Mouse (Mus musculus) urinary bladder, postnatal 25 days (tissue): ENCODE measurements around the gene Erbb3.
"Not testable (repeated sequence)": the region's sequence is repeated elsewhere in the genome, so short reads cannot be mapped to it uniquely, and the experiment has no call there.

Source experiments
- DNase-seq: peaks from one replicate; pipeline ENCODE4 v3.0.0; 2022; ENCODE audit warnings: low spot score

Erbb3 gene

GRCm38 (mm10) chr10:128589464-128590192 is at the start of gene Erbb3:
Gene Erbb3 (minus strand): TSS chr10:128589652.
- DNase-seq = peak; percentile 64

DNA sequence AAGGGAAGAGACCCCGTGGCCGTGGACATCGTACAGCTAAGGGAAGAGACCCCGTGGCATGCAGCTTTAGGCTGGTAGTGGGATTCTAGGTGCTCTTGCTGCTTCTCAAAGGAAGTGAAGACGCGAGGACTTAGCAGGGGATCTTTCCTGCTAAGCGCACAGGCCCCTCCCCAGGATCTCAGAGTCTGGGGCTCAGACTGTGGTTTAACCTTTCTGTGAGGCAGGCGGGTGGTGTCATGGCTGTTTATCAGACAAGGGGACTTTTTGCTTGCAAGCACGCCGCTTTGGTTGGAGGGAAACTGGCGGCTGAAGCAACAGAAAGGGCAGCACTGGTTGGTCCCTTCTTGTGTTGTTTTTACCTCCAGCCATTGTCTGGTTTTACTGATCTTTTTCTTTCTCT is 47.6 kb upstream of the Erbb3 start:
- no peak for DNase-seq

GRCm38 (mm10) chr10:128636561-128636960 is 47.1 kb upstream of the Erbb3 start:
- DNase-seq = no peak

DNA sequence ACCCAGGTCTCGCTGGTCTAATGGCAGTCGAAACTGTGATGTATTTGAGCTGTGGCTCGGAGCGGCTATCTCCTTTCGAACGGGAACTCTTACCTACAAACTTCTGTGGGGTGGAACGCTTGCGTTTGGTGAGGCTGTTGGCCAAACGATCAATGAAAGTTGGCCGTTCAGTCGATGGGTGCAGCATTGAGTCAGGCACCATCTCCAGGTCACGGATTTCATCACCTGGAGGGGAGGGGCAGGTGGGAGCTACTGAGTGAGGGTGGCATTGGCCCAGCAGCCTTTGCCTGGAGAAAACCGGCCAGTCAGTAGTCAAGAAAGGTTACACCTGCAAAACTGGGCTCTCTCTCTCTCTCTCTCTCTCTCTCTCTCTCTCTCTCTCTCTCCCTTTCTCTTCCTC is 46.2 kb upstream of the Erbb3 start:
- no peak for DNase-seq

GRCm38 (mm10) chr10:128631571-128631970 is 42.1 kb upstream of the Erbb3 start:
- no peak for DNase-seq

GRCm38 (mm10) chr10:128630306-128630705 is 40.9 kb upstream of the Erbb3 start:
- not testable (repeated sequence) for DNase-seq

GRCm38 (mm10) chr10:128629746-128630145 is 40.3 kb upstream of the Erbb3 start:
- no peak for DNase-seq

DNA sequence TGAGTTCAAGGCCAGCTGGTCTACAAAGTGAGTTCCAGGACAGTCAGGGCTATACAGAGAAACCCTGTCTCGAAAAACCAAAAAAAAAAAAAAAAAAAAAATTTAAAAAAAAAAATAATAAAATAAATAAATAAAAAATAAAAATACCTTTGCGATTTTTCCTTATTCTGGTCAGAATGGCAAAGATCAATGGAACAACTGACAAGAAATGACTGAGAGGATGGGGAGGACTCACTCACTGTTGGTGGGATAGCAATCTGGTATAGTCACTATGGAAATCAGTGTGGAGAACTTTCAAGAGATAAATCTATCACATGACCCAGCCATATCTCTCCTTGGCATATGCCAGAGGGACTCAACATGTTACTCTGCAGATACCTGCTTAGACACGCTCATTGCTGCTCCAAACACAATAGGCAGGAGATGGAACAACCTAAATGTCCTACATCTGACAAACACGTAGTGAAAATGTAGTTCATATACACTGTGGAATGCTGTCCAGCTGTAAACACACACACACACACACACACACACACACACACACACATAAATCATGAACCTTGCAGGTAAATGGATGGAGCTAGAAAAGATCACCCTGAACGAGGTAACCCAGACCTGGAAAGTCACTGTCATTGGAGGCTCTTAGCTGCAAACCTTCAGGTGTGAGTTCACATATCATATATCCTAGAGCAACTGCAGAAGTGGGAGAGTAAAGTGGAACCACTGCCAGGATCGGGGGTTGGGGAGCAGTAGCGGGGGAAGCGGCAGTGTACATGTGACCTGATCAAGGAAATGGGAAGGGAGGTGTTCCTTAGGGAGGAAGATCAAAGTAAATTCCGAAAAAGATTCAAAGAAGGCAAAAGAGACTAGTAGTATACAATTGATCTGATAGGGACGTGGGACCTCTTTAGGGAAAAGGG is 38.2 kb upstream of the Erbb3 start:
- DNase-seq = no peak

- DNase-seq = peak; percentile 83
These were observed 37.2 kb upstream of the Erbb3 start, which contains the start of gene Rps26 for GRCm38 (mm10) chr10:128626311-128627310. Gene Rps26 (minus strand): TSS chr10:128626747.

DNA sequence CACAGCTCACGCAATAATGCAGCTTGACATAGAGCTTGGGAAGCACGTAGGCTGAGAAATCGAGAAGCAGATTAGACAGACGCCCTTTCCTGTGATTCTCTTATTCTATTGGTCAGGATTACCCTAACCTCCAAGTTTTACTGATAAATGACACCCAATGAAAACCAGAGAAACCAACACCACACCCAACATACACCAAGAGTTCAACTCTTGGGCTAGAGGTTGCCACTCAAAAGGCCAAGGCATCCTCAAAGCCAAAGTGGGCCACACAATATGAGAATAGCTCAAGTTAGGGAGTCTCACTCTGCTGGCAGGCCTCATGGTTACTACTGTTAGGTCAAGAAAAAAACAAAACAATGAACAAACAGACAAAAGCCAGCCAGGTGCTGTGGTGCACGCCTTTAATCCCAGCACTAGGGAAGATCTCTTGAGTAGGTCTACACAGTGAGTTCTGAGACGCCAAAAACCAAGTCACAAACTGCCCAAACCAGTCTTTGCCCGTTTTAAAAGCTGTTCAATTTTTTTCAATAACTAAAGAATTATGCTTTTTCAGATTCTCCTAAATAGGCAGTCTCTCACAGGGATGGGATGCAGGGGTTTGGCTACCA is 35.9 kb upstream of the Erbb3 start:
- DNase-seq = no peak

GRCm38 (mm10) chr10:128623106-128623613 is 33.7 kb upstream of the Erbb3 start:
- DNase-seq = not testable (repeated sequence)

- no peak for DNase-seq
These were observed 33.2 kb upstream of the Erbb3 start for GRCm38 (mm10) chr10:128622702-128623101.

DNA sequence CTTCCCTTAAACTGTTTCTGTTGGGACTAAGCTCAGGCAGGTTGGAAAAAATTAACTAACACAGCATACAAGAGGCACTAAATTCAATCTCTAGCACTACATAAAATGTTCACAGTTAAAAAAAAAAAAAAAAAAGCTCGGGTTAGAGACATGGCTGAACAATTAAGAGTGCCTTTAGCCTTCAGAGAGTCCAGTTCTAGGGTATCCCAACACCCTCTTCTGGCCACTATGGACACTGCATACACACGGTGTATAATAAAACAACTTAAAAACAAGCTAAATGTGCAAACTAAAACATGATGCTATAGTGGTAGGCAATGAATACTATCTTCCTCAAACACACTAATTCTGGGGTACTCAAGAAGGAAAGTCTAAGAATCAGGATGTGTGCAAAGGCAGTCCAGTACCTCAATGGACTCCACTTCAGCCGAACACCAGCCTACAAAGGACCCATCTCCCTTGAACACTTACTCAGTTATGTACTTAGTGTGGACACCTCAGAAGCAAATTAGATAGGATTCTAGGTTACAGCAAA is 32.6 kb upstream of the Erbb3 start:
- no peak for DNase-seq

- no peak for DNase-seq
These were observed 30.8 kb upstream of the Erbb3 start for GRCm38 (mm10) chr10:128620241-128620640.

DNA sequence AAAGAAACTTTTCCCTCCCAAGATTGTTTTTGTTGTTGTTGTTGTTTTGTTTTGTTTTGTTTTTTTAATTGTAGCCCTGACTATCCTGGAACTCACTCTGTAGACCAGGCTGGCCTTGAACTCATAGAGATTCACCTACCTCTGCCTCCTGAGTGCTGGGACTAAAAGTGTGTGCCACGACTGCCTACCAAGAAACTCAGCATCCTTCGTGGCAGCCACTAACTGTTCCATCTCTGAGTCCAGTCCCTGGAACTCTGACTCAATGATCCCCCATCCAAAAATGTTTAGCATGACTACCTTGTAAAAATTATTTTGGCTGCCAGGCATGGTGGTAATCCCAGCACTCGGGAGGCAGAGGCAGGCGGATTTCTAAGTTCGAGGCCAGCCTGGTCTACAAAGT is 29.7 kb upstream of the Erbb3 start:
- DNase-seq = not testable (repeated sequence)

GRCm38 (mm10) chr10:128618570-128618969 is 29.1 kb upstream of the Erbb3 start:
- no peak for DNase-seq

DNA sequence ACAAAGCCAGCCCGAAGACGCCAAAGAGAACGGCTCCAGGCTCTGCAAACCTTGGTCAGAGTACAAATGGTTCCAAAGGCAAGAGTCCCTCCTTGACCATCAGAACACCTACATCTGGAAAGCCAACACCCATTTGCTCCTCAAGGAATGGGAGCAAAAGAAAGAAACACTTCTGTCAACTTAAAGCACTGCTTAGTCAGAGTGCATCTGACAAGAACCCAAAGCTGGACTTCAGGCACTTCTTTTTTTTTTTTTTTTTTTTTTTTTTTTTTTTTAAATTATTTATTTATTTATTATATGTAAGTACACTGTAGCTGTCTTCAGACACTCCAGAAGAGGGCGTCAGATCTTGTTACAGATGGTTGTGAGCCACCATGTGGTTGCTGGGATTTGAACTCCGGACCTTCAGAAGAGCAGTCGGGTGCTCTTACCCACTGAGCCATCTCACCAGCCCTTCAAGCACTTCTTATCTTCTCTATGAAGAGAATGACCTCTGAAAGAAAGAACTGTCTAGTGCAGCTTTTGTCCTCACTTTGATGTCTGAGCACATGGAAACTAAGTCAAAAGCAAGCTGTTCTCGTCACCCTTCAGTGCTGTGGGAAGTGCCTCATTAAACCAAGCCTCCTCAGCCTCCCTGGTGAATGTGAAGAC is 26.5 kb upstream of the Erbb3 start:
- DNase-seq = not testable (repeated sequence)

DNA sequence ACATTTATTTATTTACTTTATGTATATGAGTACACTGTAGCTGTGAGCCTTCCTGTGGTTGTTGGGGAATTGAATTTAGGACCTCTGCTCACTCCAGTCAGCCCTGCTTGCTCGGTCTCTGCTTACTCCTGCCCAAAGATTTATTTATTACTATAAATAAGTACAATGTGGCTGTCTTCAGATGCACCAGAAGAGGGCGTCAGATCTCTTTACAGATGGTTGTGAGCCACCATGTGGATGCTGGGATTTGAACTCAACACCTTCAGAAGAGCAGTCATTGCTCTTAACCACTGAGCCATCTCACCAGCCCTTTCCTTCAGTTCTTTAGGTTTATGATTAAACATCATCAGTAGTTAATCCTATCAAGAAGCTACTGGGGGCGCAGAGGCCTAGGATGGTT is 25.5 kb upstream of the Erbb3 start:
- no peak for DNase-seq

DNA sequence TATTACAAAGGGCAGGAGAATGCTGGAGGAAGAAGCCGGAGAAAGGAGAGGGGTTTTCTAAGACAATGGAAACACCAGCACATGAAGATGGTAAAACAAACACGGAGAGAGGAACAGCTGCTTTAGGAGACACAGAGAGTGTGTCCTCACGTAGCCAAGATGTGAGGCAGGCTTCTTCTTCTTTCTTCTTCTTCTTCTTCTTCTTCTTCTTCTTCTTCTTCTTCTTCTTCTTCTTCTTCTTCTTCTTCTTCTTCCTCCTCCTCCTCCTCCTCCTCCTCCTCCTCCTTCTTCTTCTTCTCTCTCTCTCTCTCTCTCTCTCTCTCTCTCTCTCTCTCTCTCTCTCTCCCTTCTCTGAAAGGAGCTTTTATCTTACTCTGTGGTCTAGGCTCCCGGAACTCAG is 24.4 kb upstream of the Erbb3 start:
- DNase-seq = not testable (repeated sequence)

- no peak for DNase-seq
These were observed 23.6 kb upstream of the Erbb3 start for GRCm38 (mm10) chr10:128613154-128613440.
